Mouse (Mus musculus) kidney, postnatal 25 days (tissue): ENCODE results near the gene Tmsb10.
A peak's percentile ranks its signal among the peaks of the same experiment; 100 is the strongest.

Experiments used
- DNase-seq, 2 experiments: peaks; one replicate each; pipeline ENCODE4 v3.0.0; 2021; ENCODE audit warnings: mixed read lengths in 2 of 2

The Tmsb10 gene

GRCm38 (mm10) chr6:72958662-72959071 lies at the start of gene Tmsb10:
Gene Tmsb10 (minus strand): TSS chr6:72958748.
- no peak for DNase-seq

DNA sequence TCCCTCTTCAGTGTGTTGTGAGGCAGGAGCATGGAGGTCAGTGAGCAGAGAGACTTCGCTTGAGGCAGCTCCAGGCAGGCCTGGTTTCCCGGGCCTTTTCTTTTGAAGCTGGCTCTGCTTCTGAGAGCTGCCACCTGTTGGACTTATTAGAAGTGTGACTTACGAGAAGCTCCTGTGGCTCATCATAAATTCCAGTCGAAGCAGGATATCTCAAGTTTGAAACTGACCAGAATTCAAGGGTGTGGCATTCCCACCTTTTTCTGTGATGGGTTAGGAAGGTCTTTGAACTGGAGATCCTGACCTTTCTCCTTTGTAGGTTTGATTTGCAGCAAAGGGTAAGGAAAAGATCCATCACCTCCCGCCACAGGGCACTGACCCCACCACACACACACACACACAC lies 45.1 kb upstream of the Tmsb10 start:
- no peak for DNase-seq

GRCm38 (mm10) chr6:73002391-73002790 lies 43.8 kb upstream of the Tmsb10 start:
- DNase-seq: no peak

DNA sequence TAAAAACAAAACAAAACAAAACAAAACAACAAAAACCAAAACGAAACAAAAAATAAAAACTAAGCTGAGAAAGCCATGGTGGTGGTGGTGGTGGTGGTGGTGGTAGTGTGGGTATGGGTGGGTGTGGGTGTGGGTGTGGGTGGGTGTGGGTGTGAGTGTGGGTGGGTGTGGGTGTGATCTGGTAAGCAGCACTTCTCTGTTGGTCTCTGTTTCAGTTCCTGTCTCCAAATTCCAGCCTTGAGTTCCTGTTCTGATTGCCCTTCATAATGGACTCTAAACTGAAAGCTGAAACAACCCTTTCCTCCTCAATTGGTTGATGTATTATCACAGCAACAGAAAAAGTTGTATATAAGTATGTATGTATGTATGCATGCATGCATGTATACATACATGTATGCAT lies 40.3 kb upstream of the Tmsb10 start:
- no peak for DNase-seq

GRCm38 (mm10) chr6:72993688-72994082 lies 35.1 kb upstream of the Tmsb10 start:
- no peak for DNase-seq

DNA sequence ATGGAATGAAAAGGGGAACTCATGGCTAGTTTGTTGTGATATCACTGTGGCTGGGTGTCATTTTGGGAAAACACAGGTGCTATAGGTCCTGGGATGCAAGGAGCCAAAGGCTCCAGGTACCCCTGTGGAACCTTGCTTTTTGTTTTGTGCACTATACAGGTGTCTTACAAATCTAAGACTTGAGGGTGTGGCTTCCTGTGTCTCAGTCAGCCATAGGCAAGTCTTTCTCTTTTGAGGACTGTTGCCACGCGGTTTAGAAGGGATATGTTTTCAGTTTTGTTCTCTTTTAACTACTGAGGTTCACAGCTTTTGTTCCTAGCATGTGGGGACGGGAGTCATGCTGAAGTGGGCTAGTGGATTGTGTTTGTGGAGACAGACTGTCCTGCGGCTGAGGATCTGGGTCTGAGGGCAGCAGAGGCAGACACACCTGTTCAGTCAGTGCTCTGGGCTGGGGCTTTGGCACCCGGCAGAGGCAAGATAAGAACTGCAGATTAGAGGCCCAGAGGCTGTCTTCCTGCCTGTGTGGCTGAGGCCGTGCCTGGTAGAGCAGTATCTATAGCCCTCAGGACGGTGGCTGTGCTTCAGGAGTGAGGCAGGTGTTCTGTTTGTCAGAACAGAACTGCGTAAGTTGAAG lies 34.6 kb upstream of the Tmsb10 start:
- DNase-seq: no peak

- no peak for DNase-seq
Measured at GRCm38 (mm10) chr6:72990206-72990605, 31.7 kb upstream of the Tmsb10 start.

- no peak for DNase-seq
Measured at GRCm38 (mm10) chr6:72989028-72989736, 30.6 kb upstream of the Tmsb10 start.

GRCm38 (mm10) chr6:72982506-72982905 lies 24.0 kb upstream of the Tmsb10 start:
- no peak for DNase-seq

GRCm38 (mm10) chr6:72981851-72982250 lies 23.3 kb upstream of the Tmsb10 start:
- no peak for DNase-seq

DNA sequence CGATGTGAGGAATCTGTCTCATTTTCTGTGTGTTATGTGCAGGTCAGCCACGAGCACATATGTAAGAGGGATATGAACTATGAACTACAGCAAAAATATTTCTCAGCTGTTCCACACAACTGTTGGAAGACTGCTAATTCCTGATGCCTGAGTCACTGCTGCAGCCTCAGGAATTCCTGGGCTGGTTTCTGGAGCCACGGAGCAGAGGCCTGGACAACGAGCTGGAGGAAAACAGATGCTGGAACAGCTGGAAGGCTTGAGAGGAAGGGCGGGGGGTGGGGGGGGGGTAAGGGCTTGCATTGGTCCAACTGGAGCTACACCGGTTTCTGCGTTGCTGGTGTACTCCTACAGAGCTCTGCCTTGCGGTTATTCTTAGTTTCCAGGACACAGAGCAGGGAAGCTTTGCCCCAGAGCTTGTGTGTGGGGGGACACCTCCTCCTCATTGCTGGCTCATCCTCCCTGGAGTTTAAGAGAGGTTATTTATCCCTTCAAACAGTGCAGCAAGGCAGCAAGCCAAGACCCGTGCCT lies 22.6 kb upstream of the Tmsb10 start:
- DNase-seq: peak; percentile 55 to 68

GRCm38 (mm10) chr6:72976866-72977265 lies 18.3 kb upstream of the Tmsb10 start:
- DNase-seq: no peak

- DNase-seq: no peak
Measured at GRCm38 (mm10) chr6:72971074-72971473, 12.5 kb upstream of the Tmsb10 start.

DNA sequence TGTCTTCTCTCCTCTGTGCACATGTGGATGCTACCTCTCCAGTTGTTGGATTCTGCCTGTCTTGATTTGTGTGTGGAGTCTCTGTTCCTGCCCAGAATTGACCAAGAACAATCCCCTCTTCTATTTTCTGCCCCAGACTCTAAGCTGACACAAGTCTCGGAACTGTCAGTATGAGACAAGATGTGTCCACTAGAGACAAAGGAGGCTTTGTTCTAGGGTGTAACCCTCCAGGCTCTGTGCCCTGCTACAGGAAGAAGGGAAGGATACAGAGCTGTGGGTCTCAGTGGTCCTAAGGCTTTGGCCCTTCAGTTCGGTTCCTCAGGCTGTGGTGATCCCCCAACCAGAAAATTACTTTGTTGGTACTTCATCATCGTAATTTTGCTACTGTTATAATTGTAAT lies 11.2 kb upstream of the Tmsb10 start:
- no peak for DNase-seq

DNA sequence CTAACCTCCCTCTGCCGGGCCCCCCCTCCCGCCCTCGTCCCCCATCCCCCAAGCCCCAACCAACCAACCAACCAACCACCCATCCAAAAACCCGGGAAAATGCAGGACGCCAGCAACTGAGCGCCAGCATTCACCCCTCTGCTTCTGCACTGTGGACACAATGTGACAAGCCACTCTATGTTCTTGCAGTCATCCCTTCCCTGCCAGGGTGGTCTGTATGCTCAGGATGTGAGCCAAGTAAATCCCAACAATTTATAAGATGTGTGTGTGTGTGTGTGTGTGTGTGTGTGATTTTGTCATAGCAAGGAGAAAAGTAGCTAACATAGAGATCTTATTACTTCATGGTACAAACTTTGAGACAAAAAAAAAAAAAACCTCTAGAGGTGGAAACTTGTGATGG lies 6.7 kb upstream of the Tmsb10 start:
- DNase-seq: no peak

- no peak for DNase-seq
Measured at GRCm38 (mm10) chr6:72962281-72962741, 3.8 kb upstream of the Tmsb10 start.

DNA sequence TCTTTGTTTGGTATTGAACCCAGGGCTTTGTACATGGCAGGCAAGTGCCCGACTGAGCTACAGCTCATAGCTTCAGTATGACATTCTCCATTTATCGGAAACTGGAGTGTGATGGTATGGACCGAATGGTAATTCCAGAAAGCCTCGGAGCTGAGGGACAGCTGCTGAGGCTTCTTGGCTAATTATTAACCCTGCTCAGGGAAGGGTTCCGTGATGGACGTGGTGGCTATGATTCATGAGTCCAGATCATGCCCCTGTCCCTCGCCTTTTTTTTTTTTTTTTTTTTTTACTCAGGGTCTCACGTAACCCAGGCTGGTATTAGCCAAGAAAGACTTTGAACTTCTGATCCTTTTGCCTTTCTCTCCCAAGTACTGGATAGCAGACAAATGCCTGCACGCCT lies 3.1 kb upstream of the Tmsb10 start:
- no peak for DNase-seq

- no peak for DNase-seq
Measured at GRCm38 (mm10) chr6:72960675-72961074, 2.1 kb upstream of the Tmsb10 start.

- no peak for DNase-seq
Measured at GRCm38 (mm10) chr6:72959175-72959574, 627 bp upstream of the Tmsb10 start.

GRCm38 (mm10) chr6:72957676-72958641 lies 589 bp downstream of the Tmsb10 start:
- DNase-seq: peak; percentile 78 to 83

- no peak for DNase-seq
Measured at GRCm38 (mm10) chr6:72957093-72957435, 1.5 kb downstream of the Tmsb10 start.

- DNase-seq: peak in 1 of 2 experiments; percentile 19
Measured at GRCm38 (mm10) chr6:72956199-72957092, 2.1 kb downstream of the Tmsb10 start.
